Mouse (Mus musculus) lung, postnatal 36 days (tissue): ENCODE results near the gene Olfr1252.

Experiments
- DNase-seq: peaks from one replicate; pipeline ENCODE4 v3.0.0; 2022; ENCODE audit warnings: mixed read lengths

The Olfr1252 gene

GRCm38 (mm10) chr2:89724912-89725311 is at the start of gene Olfr1252:
Gene Olfr1252 (minus strand): TSS chr2:89725012.
- no peak for DNase-seq

GRCm38 (mm10) chr2:89756990-89757389 is 32.2 kb upstream of the Olfr1252 start, which contains the start of gene Olfr1253:
Gene Olfr1253 (minus strand): TSS chr2:89757090.
- no peak for DNase-seq

- DNase-seq = no peak
Measured at GRCm38 (mm10) chr2:89691980-89692379, 32.8 kb downstream of the Olfr1252 start.

GRCm38 (mm10) chr2:89671836-89672235 is 53.0 kb downstream of the Olfr1252 start, which contains the start of gene Olfr1251:
Gene Olfr1251 (minus strand): TSS chr2:89671936.
- no peak for DNase-seq
